Mouse (Mus musculus): Measurements from ENCODE around the gene Zbed4.
"Not testable (repeated sequence)": the region's sequence is repeated elsewhere in the genome, so short reads cannot be mapped to it uniquely, and the experiment has no call there.

Gene Zbed4

GRCm38 (mm10) chr15:88810369-88810768, 58.9 kb downstream of the Zbed4 start:
- no peak for DNase-seq (ENCODE audit: low spot score in 2 of 2)

DNA sequence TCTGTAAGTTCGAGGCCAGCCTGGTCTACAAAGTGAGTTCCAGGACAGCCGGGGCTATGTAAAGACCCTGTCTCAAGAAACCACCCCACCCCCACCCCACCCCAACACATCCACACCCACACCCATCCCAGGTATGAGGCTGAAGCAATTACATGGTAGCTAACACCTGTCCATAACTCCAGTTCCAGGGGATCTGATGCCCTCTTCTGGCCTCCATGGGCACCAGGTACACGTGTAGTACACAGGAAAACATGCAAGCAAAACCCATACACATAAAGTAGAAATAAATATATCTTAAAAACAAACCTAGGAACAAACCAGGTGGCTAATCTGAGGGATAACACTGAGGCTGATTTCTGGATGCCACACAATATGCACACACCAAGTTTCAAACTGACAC, 61.8 kb downstream of the Zbed4 start:
- DNase-seq (ENCODE audit: low spot score in 2 of 2) = no peak

DNA sequence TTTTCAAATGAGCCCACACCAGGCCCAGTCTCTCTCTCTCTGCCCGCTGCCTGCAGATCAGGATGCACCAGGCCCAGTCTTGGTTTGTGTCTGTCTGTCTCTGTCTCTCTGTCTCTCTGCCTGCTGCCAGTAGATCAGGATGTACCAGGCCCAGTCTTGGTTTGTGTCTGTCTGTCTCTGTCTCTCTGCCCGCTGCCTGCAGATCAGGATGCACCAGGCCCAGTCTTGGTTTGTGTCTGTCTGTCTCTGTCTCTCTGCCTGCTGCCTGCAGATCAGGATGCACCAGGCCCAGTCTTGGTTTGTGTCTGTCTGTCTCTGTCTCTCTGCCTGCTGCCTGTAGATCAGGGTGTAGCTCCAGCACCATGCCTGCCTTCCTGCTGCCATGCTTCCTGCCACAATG, 62.4 kb downstream of the Zbed4 start:
- not testable (repeated sequence) for DNase-seq (ENCODE audit: low spot score in 2 of 2)

GRCm38 (mm10) chr15:88814411-88815047, 63.1 kb downstream of the Zbed4 start:
- no peak for DNase-seq (ENCODE audit: low spot score in 2 of 2)

DNA sequence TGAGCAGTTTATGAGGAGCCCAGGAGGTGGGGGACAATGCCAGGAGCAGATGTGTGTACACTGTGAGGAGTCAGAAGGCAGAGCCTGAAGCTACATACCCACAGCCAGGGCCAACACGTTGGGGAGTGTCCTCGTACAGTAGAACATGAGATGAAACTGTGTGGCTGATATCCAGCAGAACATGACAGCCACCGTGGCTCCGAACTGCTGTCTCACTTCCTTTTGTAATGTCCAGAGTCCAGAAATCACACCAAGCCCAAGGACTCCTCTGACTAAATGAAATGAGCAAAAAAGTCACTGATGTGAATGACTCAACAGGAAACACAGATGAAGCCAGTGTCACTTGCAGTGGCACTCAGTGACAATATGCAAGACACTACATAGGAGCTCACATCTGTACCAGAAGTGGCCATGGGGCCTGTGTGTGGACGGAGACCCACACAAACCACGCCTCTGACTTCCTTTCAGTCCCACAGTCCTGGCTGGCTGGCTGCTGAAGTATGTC, 63.8 kb downstream of the Zbed4 start:
- no peak for DNase-seq (ENCODE audit: low spot score in 2 of 2)

- peak; percentile 100 for DNase-seq (ENCODE audit: low spot score in 2 of 2)
Observed at GRCm38 (mm10) chr15:88819026-88819905, 67.8 kb downstream of the Zbed4 start, which contains the start of the genes Alg12 and Creld2. TSS of gene Alg12 (minus strand) at chr15:88819318. TSS of gene Creld2 (plus strand) at chr15:88819646.

GRCm38 (mm10) chr15:88819906-88820303, 68.4 kb downstream of the Zbed4 start:
- no peak for DNase-seq (ENCODE audit: low spot score in 2 of 2)

- DNase-seq (ENCODE audit: low spot score in 2 of 2) = no peak
Observed at GRCm38 (mm10) chr15:88821403-88821802, 69.9 kb downstream of the Zbed4 start.

- DNase-seq (ENCODE audit: low spot score in 2 of 2) = no peak
Observed at GRCm38 (mm10) chr15:88822513-88822912, 71.1 kb downstream of the Zbed4 start.

- no peak for DNase-seq (ENCODE audit: low spot score in 2 of 2)
Observed at GRCm38 (mm10) chr15:88823376-88823775, 71.9 kb downstream of the Zbed4 start.

GRCm38 (mm10) chr15:88827466-88827865, 76.0 kb downstream of the Zbed4 start:
- no peak for DNase-seq (ENCODE audit: low spot score in 2 of 2)

GRCm38 (mm10) chr15:88827991-88828799, 76.7 kb downstream of the Zbed4 start:
- DNase-seq (ENCODE audit: low spot score in 2 of 2) = peak; percentile 48 to 49

DNA sequence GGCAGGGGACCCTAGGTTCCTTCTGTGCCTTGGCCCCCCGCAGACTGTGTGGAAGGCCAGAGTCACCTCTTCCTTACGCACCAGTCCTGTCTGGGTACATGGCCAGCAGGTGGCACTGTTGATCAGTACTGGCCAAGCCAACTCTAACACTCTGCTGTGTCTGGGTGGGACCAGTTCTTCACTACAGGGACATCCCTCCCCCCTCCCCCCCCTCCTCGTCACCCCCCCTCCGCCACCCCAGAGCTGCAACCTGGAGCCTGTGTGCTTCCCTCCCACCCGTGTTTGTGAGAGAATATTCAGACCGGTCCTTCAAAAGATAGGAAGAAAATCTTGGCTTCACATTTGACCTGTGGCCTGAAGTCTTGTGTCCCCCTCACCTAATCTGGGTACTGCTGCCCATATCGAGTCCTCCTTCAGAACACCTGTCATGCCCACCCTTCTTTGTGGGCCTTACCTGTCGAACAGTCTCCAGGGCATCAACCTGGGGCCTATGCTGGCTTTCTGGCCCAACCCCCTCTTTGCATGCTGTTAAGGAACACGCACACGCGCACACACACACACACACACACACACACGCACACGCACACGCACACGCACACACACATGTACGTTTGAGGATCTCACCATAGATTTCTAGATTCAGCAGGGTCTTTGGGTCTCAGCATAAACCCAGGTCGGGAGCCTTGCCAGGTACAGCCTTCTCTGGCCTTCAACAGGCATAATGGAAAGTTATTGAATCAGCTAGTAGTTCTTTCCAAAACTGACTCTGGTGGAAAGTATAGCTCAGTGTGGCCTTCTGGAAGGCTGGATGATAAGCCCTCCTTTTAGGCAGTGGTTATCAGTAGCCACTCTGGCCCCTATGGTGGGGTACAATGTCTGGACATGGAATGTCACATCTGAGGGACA, 77.6 kb downstream of the Zbed4 start:
- peak; percentile 75 to 80 for DNase-seq (ENCODE audit: low spot score in 2 of 2)

GRCm38 (mm10) chr15:88829791-88830440, 78.5 kb downstream of the Zbed4 start:
- DNase-seq (ENCODE audit: low spot score in 2 of 2) = no peak

DNA sequence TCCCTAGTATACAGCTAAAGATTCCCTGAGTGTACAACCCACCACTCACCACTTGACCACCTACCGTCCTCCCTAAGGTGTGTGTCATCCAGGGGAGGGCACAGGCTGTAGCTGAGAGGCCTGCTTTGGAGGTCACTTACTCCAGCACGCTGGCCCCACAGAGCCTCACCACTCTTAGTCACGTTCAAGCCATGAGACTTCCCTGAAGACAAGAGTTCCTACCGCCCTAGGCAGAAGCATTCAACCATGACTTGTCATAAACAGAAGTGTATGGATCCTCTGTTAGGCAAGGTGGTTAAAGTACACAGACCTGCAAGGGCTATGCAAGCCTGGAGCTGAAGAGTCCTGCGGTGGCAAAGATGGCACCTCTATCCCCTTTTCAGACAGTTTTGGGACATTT, 79.2 kb downstream of the Zbed4 start:
- no peak for DNase-seq (ENCODE audit: low spot score in 2 of 2)

DNA sequence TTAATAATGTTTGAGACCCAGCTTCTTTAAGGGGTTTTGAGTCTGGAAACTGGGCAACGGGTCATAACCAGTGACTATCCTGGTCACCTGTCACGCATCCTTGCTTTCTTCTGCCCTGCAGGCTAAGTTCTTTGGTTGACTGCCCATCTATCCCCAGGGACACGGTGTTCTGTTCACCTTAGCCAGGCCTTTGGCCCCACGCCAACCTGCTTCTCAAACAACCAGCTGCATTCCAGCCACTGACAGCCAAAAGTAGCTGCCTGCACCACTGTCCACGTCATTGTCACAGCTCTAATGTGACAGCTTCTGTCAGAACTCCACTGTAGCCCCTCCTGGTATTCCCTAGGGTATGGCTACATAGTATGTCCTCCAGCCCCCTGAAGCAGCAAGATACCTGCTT, 80.0 kb downstream of the Zbed4 start:
- no peak for DNase-seq (ENCODE audit: low spot score in 2 of 2)

- no peak for DNase-seq (ENCODE audit: low spot score in 2 of 2)
Observed at GRCm38 (mm10) chr15:88832536-88832935, 81.1 kb downstream of the Zbed4 start.

Data from spleen, postnatal 36 days (tissue).